Mouse (Mus musculus): ENCODE data around the gene Fgfr1op. TPM values are rescaled to one million over a fixed set of nuclear protein-coding genes. Genes with fewer than 3 reads are reported as not detected.

The Fgfr1op gene
- total RNA-seq, 2 experiments from 2014 or later = 14.9 to 17.9 TPM

DNA sequence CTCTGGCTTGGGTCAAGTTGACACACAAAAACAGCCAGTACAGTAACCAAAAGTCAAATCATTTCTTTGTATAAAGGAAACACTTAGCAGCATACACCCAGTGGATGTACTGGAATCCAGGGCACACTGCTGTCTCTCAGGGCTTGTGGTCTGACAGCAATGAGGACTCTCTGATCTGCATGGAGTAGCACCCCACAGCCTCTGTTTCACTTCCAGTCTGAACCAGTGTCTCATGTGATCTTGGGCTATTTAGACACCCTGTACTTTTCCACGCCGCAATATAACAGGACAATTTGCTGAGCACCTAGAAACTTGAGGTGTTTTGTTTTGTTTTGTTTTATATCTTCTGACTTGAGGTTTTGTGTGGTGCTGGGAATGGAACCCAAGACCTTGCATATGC is 59.9 kb downstream of the Fgfr1op start:
- no peak for DNase-seq (ENCODE audit: low spot score)

- DNase-seq (ENCODE audit: low spot score) = no peak
These were observed 60.4 kb downstream of the Fgfr1op start for GRCm38 (mm10) chr17:8225746-8226145.

DNA sequence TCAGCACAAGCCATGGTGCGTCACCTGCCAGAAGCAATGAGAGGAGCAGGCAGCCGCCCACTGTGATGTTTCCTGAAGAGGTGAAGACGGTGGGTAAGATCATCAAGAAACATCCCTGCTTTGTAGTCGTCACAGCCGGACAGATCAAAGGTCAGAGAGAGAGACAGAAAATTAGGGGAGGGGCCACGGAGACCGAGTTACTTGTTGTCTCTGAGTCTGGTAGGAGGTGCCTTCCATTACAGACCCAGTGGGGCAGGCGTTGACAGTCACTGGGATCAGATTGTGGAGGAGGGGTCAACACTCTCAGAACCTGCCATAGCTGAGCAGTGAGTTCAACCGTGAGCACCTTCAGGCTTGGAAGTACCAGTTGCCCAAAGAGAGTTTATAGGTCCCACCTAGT is 63.3 kb downstream of the Fgfr1op start:
- DNase-seq (ENCODE audit: low spot score) = no peak

DNA sequence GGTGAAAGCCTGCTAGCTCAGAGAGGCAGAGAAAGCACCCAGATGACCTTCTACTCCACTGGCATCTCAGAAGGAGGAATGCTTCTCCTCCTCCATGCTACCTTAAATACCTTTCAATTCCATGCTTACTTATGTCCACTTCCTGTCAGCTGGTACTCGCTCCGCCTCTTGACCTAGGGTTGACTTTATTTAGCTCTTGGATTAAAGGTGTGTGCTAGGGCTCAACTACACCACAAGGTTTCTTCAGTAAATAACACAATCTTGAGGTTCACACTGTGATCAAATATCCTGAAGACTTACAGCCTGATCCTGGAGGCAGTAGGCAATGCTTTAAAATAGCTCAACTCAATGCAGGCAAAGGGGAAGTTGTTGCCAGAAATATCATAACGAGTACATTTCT is 64.3 kb downstream of the Fgfr1op start:
- DNase-seq (ENCODE audit: low spot score) = no peak

DNA sequence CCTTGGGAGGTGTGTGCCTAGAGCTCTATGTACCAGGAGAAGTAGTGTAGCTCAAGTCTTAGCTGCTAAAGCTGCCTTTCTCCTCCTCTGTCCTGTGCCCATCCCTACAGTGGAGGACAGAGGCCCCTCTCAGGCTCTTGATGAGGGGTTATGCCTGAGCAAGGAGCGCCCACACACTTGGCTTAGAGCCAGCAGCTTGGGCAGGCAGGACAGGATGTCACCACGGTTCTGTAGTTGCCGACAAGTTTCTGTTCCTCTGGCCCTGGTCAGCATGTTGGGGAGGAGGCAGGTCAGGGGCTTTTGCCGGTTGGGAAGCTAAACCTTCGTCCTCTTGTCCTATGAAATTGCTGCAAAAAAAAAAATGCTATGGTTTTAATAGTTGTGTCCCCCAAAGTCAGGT is 66.8 kb downstream of the Fgfr1op start:
- peak; percentile 9 for DNase-seq (ENCODE audit: low spot score)

DNA sequence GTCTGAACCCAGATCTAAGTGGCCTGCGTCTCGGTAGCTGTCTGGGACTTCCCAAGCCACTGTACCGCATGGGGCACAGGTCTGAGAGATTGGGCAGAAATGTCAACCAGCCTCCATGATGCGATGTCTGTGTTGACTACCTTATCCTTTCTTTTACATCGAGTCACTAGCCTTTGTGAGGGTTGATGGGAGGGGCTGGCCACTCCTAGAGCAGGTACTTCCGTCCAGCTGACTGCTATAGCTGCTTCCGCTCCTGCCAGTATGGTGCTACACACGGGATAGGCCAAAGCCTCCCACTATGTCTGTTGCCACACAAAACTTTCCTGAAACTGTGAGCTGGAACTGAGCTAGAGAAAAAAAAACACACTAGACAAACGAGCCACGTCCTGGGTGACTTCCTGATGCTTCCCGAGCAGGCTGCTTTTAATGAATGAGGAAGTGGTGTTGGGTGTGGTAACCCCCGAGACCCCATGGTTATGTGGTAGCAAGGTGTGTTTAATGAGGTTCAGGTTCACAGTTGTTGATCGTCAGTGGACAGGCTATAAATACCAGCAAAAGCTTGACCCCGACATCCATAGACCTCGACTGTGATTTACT is 68.4 kb downstream of the Fgfr1op start:
- DNase-seq (ENCODE audit: low spot score) = no peak

GRCm38 (mm10) chr17:8234537-8234936 is 69.2 kb downstream of the Fgfr1op start:
- no peak for DNase-seq (ENCODE audit: low spot score)

GRCm38 (mm10) chr17:8235743-8236142 is 70.4 kb downstream of the Fgfr1op start, which contains the start of gene Ccr6:
Gene Ccr6, plus strand, starts transcription at chr17:8236043.
- no peak for DNase-seq (ENCODE audit: low spot score)

DNA sequence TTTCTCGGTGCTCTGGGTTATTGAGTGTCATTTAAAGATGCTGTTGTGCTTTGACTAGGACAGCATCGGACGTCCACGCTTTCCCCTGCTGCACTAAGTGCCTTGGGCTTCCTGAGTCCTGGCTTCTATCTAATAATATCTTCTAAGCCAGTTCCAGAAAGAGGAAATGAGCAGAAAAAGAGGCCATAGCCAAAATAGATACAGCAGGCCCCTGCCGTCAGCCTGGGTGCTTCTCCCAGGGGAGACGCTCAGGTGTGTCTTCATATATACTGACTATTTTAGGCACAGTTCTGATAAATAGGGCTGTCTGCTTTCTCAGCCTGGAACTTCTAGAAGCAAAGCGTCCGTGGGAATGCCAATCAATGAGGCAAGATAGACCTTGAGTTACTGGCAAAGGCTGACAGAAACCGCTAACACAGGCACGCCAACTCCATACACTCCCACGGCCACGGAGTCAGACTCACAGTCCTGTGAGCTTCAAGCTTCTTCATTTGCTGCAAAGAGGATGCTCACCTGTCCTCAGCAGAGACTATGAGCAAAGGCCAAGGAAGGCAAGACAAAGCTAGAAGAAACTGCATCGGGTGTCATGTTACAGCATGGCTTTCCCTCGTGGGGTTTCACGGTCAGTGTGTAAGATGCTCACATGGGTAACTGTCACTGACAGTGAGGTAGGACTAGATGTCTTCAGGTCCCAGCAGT is 72.9 kb downstream of the Fgfr1op start:
- DNase-seq (ENCODE audit: low spot score) = no peak

DNA sequence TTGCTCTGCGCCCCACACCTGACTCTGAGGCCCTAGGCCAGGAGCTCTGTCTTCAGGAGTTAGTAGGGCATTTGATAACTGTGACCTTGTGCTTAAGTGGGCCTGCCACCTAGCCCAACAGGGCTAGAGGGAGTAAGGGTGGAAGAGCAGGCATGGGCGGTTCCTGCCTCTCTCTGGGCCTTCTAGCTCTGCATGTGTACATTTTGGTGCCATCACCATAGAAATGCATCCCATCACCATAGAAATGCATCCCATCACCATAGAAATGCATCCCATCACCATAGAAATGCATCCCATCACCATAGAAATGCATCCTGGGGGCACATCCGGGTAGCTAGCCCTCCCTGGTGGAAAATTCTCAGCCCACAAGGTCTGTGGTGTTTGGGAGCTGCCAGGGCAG is 74.3 kb downstream of the Fgfr1op start:
- no peak for DNase-seq (ENCODE audit: low spot score)

GRCm38 (mm10) chr17:8240517-8240916 is 75.2 kb downstream of the Fgfr1op start:
- DNase-seq (ENCODE audit: low spot score) = no peak

DNA sequence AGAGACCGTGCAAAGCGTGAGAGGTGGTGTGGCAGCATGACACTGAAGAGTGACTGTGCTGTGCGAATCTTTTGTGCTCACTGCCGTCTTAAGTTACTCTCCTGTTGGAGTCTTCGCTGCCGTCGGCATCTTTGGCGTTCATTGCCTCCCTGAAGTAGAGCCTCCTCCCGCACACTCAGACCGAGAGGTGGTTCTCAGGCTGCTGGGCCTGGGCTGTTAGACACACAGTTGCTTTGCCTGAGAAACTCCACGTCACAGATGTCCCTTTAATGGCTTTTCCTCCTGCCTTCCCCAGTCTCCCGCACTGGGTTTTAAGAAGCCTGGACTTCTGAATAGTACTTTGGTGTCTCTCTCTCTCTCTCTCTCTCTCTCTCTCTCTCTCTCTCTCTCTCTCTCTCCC is 76.3 kb downstream of the Fgfr1op start:
- no peak for DNase-seq (ENCODE audit: low spot score)

DNA sequence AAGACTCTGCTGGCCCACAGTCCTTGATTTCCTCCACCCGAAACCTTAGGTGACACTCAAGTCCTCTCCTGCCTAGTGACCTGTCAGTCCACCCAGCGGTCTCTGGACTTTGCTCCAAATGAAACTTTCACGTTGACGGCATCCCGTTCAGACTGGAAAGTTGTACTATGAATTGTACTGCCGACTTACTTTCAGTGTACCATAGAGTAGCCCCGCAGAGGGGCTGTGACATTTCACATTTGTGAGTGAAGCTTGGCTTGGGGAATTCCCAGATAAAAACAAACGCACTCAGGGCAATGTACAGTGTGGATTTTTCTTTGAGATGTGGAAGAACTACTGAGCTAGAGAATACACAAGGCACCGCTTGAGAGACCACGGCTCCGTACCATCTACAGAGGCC is 76.9 kb downstream of the Fgfr1op start:
- DNase-seq (ENCODE audit: low spot score) = no peak

GRCm38 (mm10) chr17:8244124-8244523 is 78.8 kb downstream of the Fgfr1op start:
- DNase-seq (ENCODE audit: low spot score) = no peak

GRCm38 (mm10) chr17:8246102-8246754 is 80.9 kb downstream of the Fgfr1op start:
- DNase-seq (ENCODE audit: low spot score) = no peak

Other genes with a start within 250 kb of the Fgfr1op start
- gene Tagap, start 239.5 kb upstream of the Fgfr1op start, total RNA-seq (2021) = 1 to 10 TPM; 2.2 to 2.4 TPM
- gene Rsph3a, start 219.9 kb upstream of the Fgfr1op start, total RNA-seq (2021) = 10 to 100 TPM; 19.4 to 27.6 TPM
- gene Gm49673, start 17.7 kb upstream of the Fgfr1op start, total RNA-seq (2021) = under 1 TPM; 0.11 to 0.50 TPM
- gene Rnaset2a, start 17.4 kb upstream of the Fgfr1op start, total RNA-seq (2021) = 10 to 100 TPM; 13.7 to 20.3 TPM
- not detected for gene Ccr6, start 70.5 kb downstream of the Fgfr1op start, total RNA-seq (2021)
- 100 to 1,000 TPM; 418 to 491 TPM for gene Mpc1, start 117.4 kb downstream of the Fgfr1op start, total RNA-seq (2021)
- gene Sft2d1, start 145.6 kb downstream of the Fgfr1op start, total RNA-seq (2021) = 1 to 10 TPM; 6.0 to 7.0 TPM
- gene Prr18, start 172.0 kb downstream of the Fgfr1op start, total RNA-seq (2021) = not detected
- gene T2, start 190.5 kb downstream of the Fgfr1op start, total RNA-seq (2021) = not detected